Mouse (Mus musculus) olfactory bulb, adult 2 months (tissue): ENCODE measurements around the gene Gpr132. TPM values are rescaled to one million over a fixed set of nuclear protein-coding genes. Genes with fewer than 3 reads are reported as not detected.

Experiments
- H3K27ac ChIP-seq: fragments of 200-500 bp; 2 replicates; pipeline ENCODE4 v1.5.1; 2012; ENCODE audit warnings: low read depth, low read length; ENCODE audit not compliant: insufficient read depth
- H3K4me1 ChIP-seq: fragments of 200-500 bp; 2 replicates; pipeline ENCODE4 v1.6.1; 2012; ENCODE audit warnings: low read length; ENCODE audit not compliant: control insufficient read depth, insufficient read depth
- H3K4me3 ChIP-seq: fragments of 200-500 bp; 2 replicates; pipeline ENCODE4 v1.5.1; 2012; ENCODE audit warnings: mild to moderate bottlenecking, low read depth, low read length, moderate library complexity; ENCODE audit not compliant: insufficient read depth
- CTCF ChIP-seq: fragments of 200-500 bp; IDR thresholded peaks from 2 replicates; pipeline ENCODE4 v1.5.1; 2012; ENCODE audit warnings: low read depth, mild to moderate bottlenecking, low read length, moderate library complexity; ENCODE audit not compliant: insufficient read depth
- POLR2A ChIP-seq: fragments of 200-500 bp; IDR thresholded peaks from 2 replicates; pipeline ENCODE4 v1.6.1; 2012; ENCODE audit warnings: mild to moderate bottlenecking, low read depth, low read length, moderate library complexity; ENCODE audit not compliant: insufficient read depth
- WGBS: fragments of 180-500 bp; shearing (Covaris S2); methylation state at CpG from one replicate; pipeline ENCODE4 v1.1.7; 2018; 5-methylcytosine and 5-hydroxymethylcytosine counted together
- polyA plus RNA-seq: library from polyadenylated mRNA; stranded (reverse); fragments of >200 nt; gene quantifications from 2 replicates; pipeline ENCODE4 v1.2.4, GENCODE M21; 2012; ENCODE audit warnings: low replicate concordance; ENCODE audit not compliant: missing spikeins, insufficient read depth, insufficient read length

The Gpr132 gene
- polyA plus RNA-seq, 1 experiment = not detected

- Histone ChIP-seq H3K27ac (no peak overlapping the region), H3K4me3 (no peak overlapping the region), H3K4me1 (no peaks in the 10 kb centered on the region)
- 91% methylated on average over 9 of the region's 9 CpGs for WGBS
- no peak for TF ChIP-seq POLR2A
- no peak for TF ChIP-seq CTCF
Measured at GRCm38 (mm10) chr12:112858581-112859336, 9.3 kb downstream of the Gpr132 start.

- peaks cover 4% of the 10 kb centered on the region; the same call in 1 of the 2 replicates for H3K4me1 ChIP-seq
- TF ChIP-seq CTCF (no peak), POLR2A (no peak)
- no peak overlapping the region for H3K4me3 ChIP-seq
- no peak overlapping the region for H3K27ac ChIP-seq
- WGBS = 71% methylated on average over 9 of the region's 9 CpGs
Measured at GRCm38 (mm10) chr12:112857021-112857925, 10.8 kb downstream of the Gpr132 start.

- 79% methylated on average over 3 of the region's 3 CpGs for WGBS
- no peak overlapping the region for H3K27ac ChIP-seq
- TF ChIP-seq CTCF = no peak
Measured at GRCm38 (mm10) chr12:112856338-112856737, 11.7 kb downstream of the Gpr132 start.

GRCm38 (mm10) chr12:112854610-112855333 lies 13.3 kb downstream of the Gpr132 start:
- no peak overlapping the region for H3K4me3 ChIP-seq
- H3K27ac ChIP-seq = no peak overlapping the region
- no peak for TF ChIP-seq POLR2A
- no peak for TF ChIP-seq CTCF
- 65% methylated on average over 7 of the region's 7 CpGs for WGBS
- peaks cover 4% of the 10 kb centered on the region; the same call in 1 of the 2 replicates for H3K4me1 ChIP-seq

More at GRCm38 (mm10) chr12:112856338-112856737, 11.7 kb downstream of the Gpr132 start:
- no peak overlapping the region for H3K4me3 ChIP-seq
- peaks cover 4% of the 10 kb centered on the region; the same call in 1 of the 2 replicates for H3K4me1 ChIP-seq

- Histone ChIP-seq H3K4me1 (peaks cover 4% of the 10 kb centered on the region; the same call in 1 of the 2 replicates), H3K27ac (no peak overlapping the region), H3K4me3 (no peak overlapping the region)
- TF ChIP-seq POLR2A = no peak
- no peak for TF ChIP-seq CTCF
- 70% methylated on average over 11 of the region's 11 CpGs for WGBS
Measured at GRCm38 (mm10) chr12:112853050-112853729, 14.8 kb downstream of the Gpr132 start.

GRCm38 (mm10) chr12:112851116-112851515 lies 16.9 kb downstream of the Gpr132 start:
- Histone ChIP-seq H3K4me3 (no peak overlapping the region), H3K4me1 (peaks cover 4% of the 10 kb centered on the region; the same call in 1 of the 2 replicates), H3K27ac (no peak overlapping the region)
- WGBS = 47% methylated on average over 8 of the region's 8 CpGs
- TF ChIP-seq POLR2A (no peak), CTCF (no peak)

- Histone ChIP-seq H3K4me1 (peaks cover 4% of the 10 kb centered on the region; the same call in 1 of the 2 replicates), H3K27ac (no peak overlapping the region), H3K4me3 (no peak overlapping the region)
- 95% methylated on average over 9 of the region's 9 CpGs for WGBS
- TF ChIP-seq POLR2A (no peak), CTCF (no peak)
Measured at GRCm38 (mm10) chr12:112850344-112850743, 17.7 kb downstream of the Gpr132 start.
